Mouse (Mus musculus) heart, embryonic 12.5 days (tissue): ENCODE measurements around the gene Adgra1. TPM values are rescaled to one million over a fixed set of nuclear protein-coding genes. Genes with fewer than 3 reads are reported as not detected.

Experiments
- ATAC-seq: fragments of 200-750 bp; cut with Nextera tagmentation; 2 replicates; pipeline ENCODE4 v1.8.0; 2017; ENCODE audit warnings: moderate TSS enrichment, moderate library complexity; ENCODE audit not compliant: insufficient number of reproducible peaks, low FRiP score
- H3K27ac ChIP-seq: fragments of 300-500 bp; sonication (generic); 2 replicates; pipeline ENCODE4 v1.5.1; 2016; ENCODE audit warnings: mild to moderate bottlenecking, moderate library complexity; ENCODE audit not compliant: poor library complexity, severe bottlenecking
- H3K27me3 ChIP-seq: fragments of 300-500 bp; sonication (generic); replicated peaks from 2 replicates; pipeline ENCODE4 v1.6.1; 2016; ENCODE audit warnings: mild to moderate bottlenecking, moderate library complexity
- H3K36me3 ChIP-seq: fragments of 300-500 bp; sonication (generic); 2 replicates; pipeline ENCODE4 v1.6.1; 2016; ENCODE audit warnings: mild to moderate bottlenecking, moderate library complexity
- H3K4me1 ChIP-seq: fragments of 300-500 bp; sonication (generic); replicated peaks from 2 replicates; pipeline ENCODE4 v1.6.1; 2016; ENCODE audit warnings: mild to moderate bottlenecking
- H3K4me2 ChIP-seq: fragments of 300-500 bp; sonication (generic); 2 replicates; pipeline ENCODE4 v1.6.1; 2016; ENCODE audit warnings: mild to moderate bottlenecking, moderate library complexity
- H3K4me3 ChIP-seq: fragments of 300-500 bp; sonication (generic); 2 replicates; pipeline ENCODE4 v1.5.1; 2016; ENCODE audit warnings: mild to moderate bottlenecking
- H3K9ac ChIP-seq: fragments of 300-500 bp; sonication (generic); 2 replicates; pipeline ENCODE4 v1.6.1; 2016; ENCODE audit warnings: mild to moderate bottlenecking, moderate library complexity
- H3K9me3 ChIP-seq: fragments of 300-500 bp; sonication (generic); replicated peaks from 2 replicates; pipeline ENCODE4 v1.6.1; 2016; ENCODE audit warnings: mild to moderate bottlenecking, moderate library complexity
- WGBS: fragments of 180-500 bp; shearing (Covaris S2); methylation state at CpG from one replicate; pipeline ENCODE4 v1.1.7; 2016; 5-methylcytosine and 5-hydroxymethylcytosine counted together
- polyA plus RNA-seq: library from polyadenylated mRNA; unstranded; fragments of >200 nt; fragmentation: Nextera tagmentation; extraction: Ambion mirVana; gene quantifications from 2 replicates; pipeline ENCODE4 v1.2.1, GENCODE M21; 2016

The Adgra1 gene
- polyA plus RNA-seq, 1 experiment from 2014 or later, result 0.05 TPM

- 60% methylated on average over 12 of the region's 12 CpGs for WGBS
- Histone ChIP-seq H3K9ac (no peak overlapping the region), H3K9me3 (no peaks in the 10 kb centered on the region), H3K27me3 (no peaks in the 10 kb centered on the region), H3K4me1 (no peaks in the 10 kb centered on the region; the same call in 1 of the 2 replicates), H3K4me3 (no peak overlapping the region), H3K27ac (no peak overlapping the region), H3K4me2 (no peak overlapping the region), H3K36me3 (no peaks in the 10 kb centered on the region)
- ATAC-seq, result no peak
These were observed 11.5 kb upstream of the Adgra1 start for GRCm38 (mm10) chr7:139822301-139823010.

- Histone ChIP-seq H3K27ac (no peak overlapping the region), H3K4me3 (no peak overlapping the region), H3K27me3 (peaks cover 11% of the 10 kb centered on the region), H3K9me3 (no peaks in the 10 kb centered on the region), H3K9ac (no peak overlapping the region), H3K4me1 (no peaks in the 10 kb centered on the region; the same call in 1 of the 2 replicates), H3K36me3 (no peaks in the 10 kb centered on the region), H3K4me2 (no peak overlapping the region)
- 8% methylated on average over 9 of the region's 9 CpGs for WGBS
- no peak for ATAC-seq
These were observed 6.3 kb upstream of the Adgra1 start for GRCm38 (mm10) chr7:139827687-139828086.

- Histone ChIP-seq H3K4me1 (peaks cover 12% of the 10 kb centered on the region), H3K9me3 (no peaks in the 10 kb centered on the region), H3K4me3 (peak overlapping the region; percentile 27), H3K9ac (no peak overlapping the region), H3K27me3 (peaks cover 57% of the 10 kb centered on the region), H3K4me2 (peak overlapping the region; percentile 61), H3K36me3 (no peaks in the 10 kb centered on the region), H3K27ac (no peak overlapping the region)
- WGBS, result 32% methylated on average over 5 of the region's 5 CpGs
- ATAC-seq, result no peak
These were observed 442 bp upstream of the Adgra1 start for GRCm38 (mm10) chr7:139833532-139833931.

- H3K4me1 ChIP-seq, result peaks cover 12% of the 10 kb centered on the region
- H3K4me3 ChIP-seq, result no peak overlapping the region
- H3K9me3 ChIP-seq, result no peaks in the 10 kb centered on the region
- ATAC-seq, result no peak
- no peak overlapping the region for H3K9ac ChIP-seq
- WGBS, result 72% methylated on average over 15 of the region's 15 CpGs
- H3K27ac ChIP-seq, result no peak overlapping the region
- peaks cover 61% of the 10 kb centered on the region for H3K27me3 ChIP-seq
- no peaks in the 10 kb centered on the region for H3K36me3 ChIP-seq
- H3K4me2 ChIP-seq, result no peak overlapping the region
These were observed 1.5 kb downstream of the Adgra1 start for GRCm38 (mm10) chr7:139835140-139836131.

- Histone ChIP-seq H3K9me3 (no peaks in the 10 kb centered on the region), H3K27me3 (peaks cover 31% of the 10 kb centered on the region), H3K9ac (no peak overlapping the region), H3K4me2 (no peak overlapping the region), H3K4me3 (no peak overlapping the region), H3K36me3 (no peaks in the 10 kb centered on the region), H3K27ac (no peak overlapping the region), H3K4me1 (0 out of 2 replicates have a peak, but pooled peaks cover 7% of the 10 kb centered on the region)
- ATAC-seq, result no peak
- WGBS, result 75% methylated on average over 11 of the region's 11 CpGs
These were observed 6.6 kb downstream of the Adgra1 start for GRCm38 (mm10) chr7:139840443-139841168.

- no peak for ATAC-seq
- Histone ChIP-seq H3K9ac (no peak overlapping the region), H3K4me2 (no peak overlapping the region), H3K4me3 (no peak overlapping the region), H3K4me1 (0 out of 2 replicates have a peak, but pooled peaks cover 7% of the 10 kb centered on the region), H3K27ac (no peak overlapping the region), H3K36me3 (no peaks in the 10 kb centered on the region), H3K9me3 (no peaks in the 10 kb centered on the region), H3K27me3 (peaks cover 14% of the 10 kb centered on the region; the same call in 1 of the 2 replicates)
- WGBS, result 46% methylated on average over 6 of the region's 6 CpGs
These were observed 8.4 kb downstream of the Adgra1 start for GRCm38 (mm10) chr7:139842397-139842796.

GRCm38 (mm10) chr7:139843140-139843539 is 9.2 kb downstream of the Adgra1 start:
- no peaks in the 10 kb centered on the region for H3K36me3 ChIP-seq
- H3K4me3 ChIP-seq, result no peak overlapping the region
- H3K9me3 ChIP-seq, result no peaks in the 10 kb centered on the region
- no peak overlapping the region for H3K9ac ChIP-seq
- 43% methylated on average over 5 of the region's 5 CpGs for WGBS
- ATAC-seq, result no peak
- H3K27me3 ChIP-seq, result peaks cover 9% of the 10 kb centered on the region; the same call in 1 of the 2 replicates
- 0 out of 2 replicates have a peak, but pooled peaks cover 7% of the 10 kb centered on the region for H3K4me1 ChIP-seq
- H3K4me2 ChIP-seq, result no peak overlapping the region
- H3K27ac ChIP-seq, result no peak overlapping the region

GRCm38 (mm10) chr7:139843776-139844175 is 9.8 kb downstream of the Adgra1 start:
- Histone ChIP-seq H3K9ac (no peak overlapping the region), H3K27ac (no peak overlapping the region), H3K4me3 (no peak overlapping the region), H3K4me2 (no peak overlapping the region), H3K9me3 (no peaks in the 10 kb centered on the region), H3K36me3 (no peaks in the 10 kb centered on the region), H3K4me1 (0 out of 2 replicates have a peak, but pooled peaks cover 7% of the 10 kb centered on the region), H3K27me3 (0 out of 2 replicates have a peak, but pooled peaks cover 4% of the 10 kb centered on the region)
- ATAC-seq, result no peak
- WGBS, result 21% methylated on average over 5 of the region's 5 CpGs

- H3K4me1 ChIP-seq, result 0 out of 2 replicates have a peak, but pooled peaks cover 7% of the 10 kb centered on the region
- peaks cover 2% of the 10 kb centered on the region; the same call in 1 of the 2 replicates for H3K27me3 ChIP-seq
- no peak overlapping the region for H3K27ac ChIP-seq
- WGBS, result 53% methylated on average over 2 of the region's 2 CpGs
- H3K4me3 ChIP-seq, result no peak overlapping the region
- no peak overlapping the region for H3K4me2 ChIP-seq
- H3K36me3 ChIP-seq, result no peaks in the 10 kb centered on the region
- H3K9me3 ChIP-seq, result no peaks in the 10 kb centered on the region
- ATAC-seq, result no peak
- no peak overlapping the region for H3K9ac ChIP-seq
These were observed 11.1 kb downstream of the Adgra1 start for GRCm38 (mm10) chr7:139845101-139845500.

GRCm38 (mm10) chr7:139850152-139850551 is 16.2 kb downstream of the Adgra1 start:
- 58% methylated on average over 6 of the region's 6 CpGs for WGBS
- Histone ChIP-seq H3K4me2 (no peak overlapping the region), H3K9me3 (no peaks in the 10 kb centered on the region), H3K27me3 (peaks cover 8% of the 10 kb centered on the region), H3K27ac (no peak overlapping the region), H3K36me3 (no peaks in the 10 kb centered on the region), H3K4me1 (no peaks in the 10 kb centered on the region), H3K4me3 (no peak overlapping the region), H3K9ac (no peak overlapping the region)
- ATAC-seq, result no peak
